Mouse (Mus musculus): ENCODE measurements around the gene Cbx6. TPM values are rescaled to one million over a fixed set of nuclear protein-coding genes. Genes with fewer than 3 reads are reported as not detected.

Gene Cbx6
- polyA plus RNA-seq, 1 experiment from 2014 or later, result 68.0 TPM

DNA sequence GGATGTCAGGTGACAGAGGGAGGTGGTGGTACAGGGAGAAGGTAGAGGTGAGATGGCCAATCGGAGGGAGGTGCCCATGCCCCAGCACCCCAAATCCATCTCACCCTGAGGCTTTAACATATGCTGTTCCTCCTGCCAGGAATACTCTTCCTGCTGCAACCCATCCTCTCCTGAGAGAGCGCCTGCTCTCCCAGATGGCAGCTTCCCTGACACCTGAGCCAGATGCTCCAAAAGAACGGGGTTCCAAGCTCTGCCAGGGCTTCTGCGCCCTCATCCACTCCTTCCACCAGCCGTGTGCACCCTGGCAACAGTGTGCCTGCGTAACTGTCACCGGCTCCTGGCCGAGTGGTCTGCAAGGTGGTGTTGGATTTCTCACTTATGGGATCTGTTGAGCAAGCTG is 36.8 kb downstream of the Cbx6 start:
- Histone ChIP-seq H3K36me3 (no peaks in the 10 kb centered on the region), H3K9me3 (no peaks in the 10 kb centered on the region), H3K9ac (no peak overlapping the region), H3K4me2 (no peak overlapping the region), H3K4me1 (no peaks in the 10 kb centered on the region), H3K27me3 (replicated peaks) (peaks cover 18% of the 10 kb centered on the region; the same call in 1 of the 2 replicates), H3K27ac (no peak overlapping the region), H3K4me3 (replicated peaks) (no peak overlapping the region)
- WGBS, result 83% methylated on average over 8 of the region's 8 CpGs
- no peak for ATAC-seq (ENCODE audit: insufficient read depth, low FRiP score, low read depth)

DNA sequence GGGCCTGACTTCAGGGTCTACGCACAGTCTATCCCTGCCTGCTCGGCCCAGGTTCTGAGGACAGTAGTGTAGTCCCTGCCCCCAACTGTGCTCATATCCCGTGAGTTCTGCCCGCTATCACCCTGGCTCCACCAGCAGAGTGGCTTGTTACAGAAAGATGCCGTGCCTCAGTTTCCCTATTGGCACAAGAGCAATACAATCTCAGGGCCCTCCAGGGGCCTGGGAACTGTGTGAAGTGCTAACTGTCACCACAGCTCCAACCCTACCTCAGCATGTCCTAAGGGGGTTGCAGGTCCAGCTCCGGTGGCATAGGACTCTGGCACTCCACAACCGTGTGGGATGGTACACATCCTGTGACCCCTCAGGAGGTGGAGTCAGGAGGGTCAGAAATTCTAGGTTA is 37.4 kb downstream of the Cbx6 start:
- Histone ChIP-seq H3K4me1 (no peaks in the 10 kb centered on the region), H3K4me2 (no peak overlapping the region), H3K36me3 (no peaks in the 10 kb centered on the region), H3K9me3 (no peaks in the 10 kb centered on the region), H3K27ac (no peak overlapping the region), H3K27me3 (replicated peaks) (peaks cover 12% of the 10 kb centered on the region; the same call in 1 of the 2 replicates), H3K9ac (no peak overlapping the region), H3K4me3 (replicated peaks) (no peak overlapping the region)
- WGBS, result 81% methylated on average over 7 of the region's 7 CpGs
- ATAC-seq (ENCODE audit: insufficient read depth, low FRiP score, low read depth), result no peak

DNA sequence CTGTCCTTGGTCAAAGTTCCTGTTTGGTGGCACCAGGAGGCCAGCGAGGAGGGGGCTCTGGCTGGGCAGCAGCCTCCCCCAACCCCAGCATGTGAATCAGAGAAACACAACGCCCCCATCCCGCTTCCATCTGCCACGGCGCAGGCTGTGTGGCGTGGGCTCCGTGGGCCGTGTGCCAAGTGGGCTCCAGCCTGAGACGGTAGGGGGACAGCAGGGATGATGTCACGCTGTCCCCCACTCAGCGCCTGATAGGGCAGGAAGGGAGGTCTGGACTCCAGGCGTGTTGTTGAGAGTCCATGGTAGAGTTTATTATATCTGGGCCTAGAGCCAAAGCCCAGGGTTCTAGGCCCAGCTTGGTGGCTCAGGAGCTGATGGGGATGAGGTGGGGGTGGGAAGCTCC is 38.2 kb downstream of the Cbx6 start:
- no peak overlapping the region for H3K4me2 ChIP-seq
- H3K36me3 ChIP-seq, result no peaks in the 10 kb centered on the region
- no peak for ATAC-seq (ENCODE audit: insufficient read depth, low FRiP score, low read depth)
- WGBS, result 77% methylated on average over 12 of the region's 12 CpGs
- H3K9ac ChIP-seq, result no peak overlapping the region
- no peaks in the 10 kb centered on the region for H3K9me3 ChIP-seq
- no peak overlapping the region for H3K4me3 ChIP-seq (replicated peaks)
- no peak overlapping the region for H3K27ac ChIP-seq
- H3K4me1 ChIP-seq, result no peaks in the 10 kb centered on the region
- H3K27me3 ChIP-seq (replicated peaks), result peaks cover 5% of the 10 kb centered on the region; the same call in 1 of the 2 replicates

DNA sequence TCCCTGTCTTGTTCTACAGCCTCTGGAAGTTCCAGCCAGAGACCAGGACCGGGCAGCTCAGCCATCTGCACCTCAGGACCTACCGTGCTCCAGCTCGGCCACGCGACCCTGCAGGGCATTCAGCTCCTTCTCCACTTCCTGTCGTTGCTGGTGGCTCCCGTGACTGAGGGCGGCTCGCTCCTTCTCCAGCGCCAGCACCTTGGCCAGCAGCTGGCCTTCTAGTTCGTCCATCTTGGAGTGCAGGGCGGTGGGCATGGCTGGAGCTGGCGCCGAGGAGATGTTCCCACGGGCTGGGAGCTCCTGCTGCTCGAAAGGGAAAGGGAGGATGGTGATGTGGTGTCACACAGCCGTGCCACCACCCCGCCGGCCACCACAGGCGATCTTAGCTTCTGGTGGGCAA is 40.3 kb downstream of the Cbx6 start:
- Histone ChIP-seq H3K9ac (no peak overlapping the region), H3K27me3 (replicated peaks) (no peaks in the 10 kb centered on the region), H3K9me3 (no peaks in the 10 kb centered on the region), H3K4me2 (no peak overlapping the region), H3K27ac (no peak overlapping the region), H3K4me1 (no peaks in the 10 kb centered on the region), H3K36me3 (no peaks in the 10 kb centered on the region), H3K4me3 (replicated peaks) (no peak overlapping the region)
- WGBS, result 15% methylated on average over 20 of the region's 20 CpGs
- ATAC-seq (ENCODE audit: insufficient read depth, low FRiP score, low read depth), result no peak

DNA sequence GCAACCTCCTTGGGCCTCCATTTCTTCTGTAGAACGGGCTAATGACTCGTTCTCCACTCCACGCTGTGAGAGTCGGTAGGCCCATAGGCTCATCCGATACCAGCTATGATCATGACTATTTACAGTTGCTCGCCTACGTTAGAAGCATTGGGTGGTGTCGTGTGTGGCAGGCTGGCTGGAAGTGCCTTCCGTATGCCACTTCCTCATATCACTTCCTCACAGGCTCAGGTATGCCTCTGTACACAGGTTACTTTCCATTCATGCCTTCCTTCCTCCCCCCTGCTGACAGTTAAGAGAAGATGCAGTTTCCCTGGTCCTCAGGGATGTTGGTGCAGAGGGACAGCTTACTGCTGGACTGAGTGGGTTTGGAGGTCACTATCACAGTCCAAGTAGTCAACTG is 41.4 kb downstream of the Cbx6 start:
- 91% methylated on average over 9 of the region's 9 CpGs for WGBS
- no peak for ATAC-seq (ENCODE audit: insufficient read depth, low FRiP score, low read depth)
- H3K4me3 ChIP-seq (replicated peaks), result no peak overlapping the region

DNA sequence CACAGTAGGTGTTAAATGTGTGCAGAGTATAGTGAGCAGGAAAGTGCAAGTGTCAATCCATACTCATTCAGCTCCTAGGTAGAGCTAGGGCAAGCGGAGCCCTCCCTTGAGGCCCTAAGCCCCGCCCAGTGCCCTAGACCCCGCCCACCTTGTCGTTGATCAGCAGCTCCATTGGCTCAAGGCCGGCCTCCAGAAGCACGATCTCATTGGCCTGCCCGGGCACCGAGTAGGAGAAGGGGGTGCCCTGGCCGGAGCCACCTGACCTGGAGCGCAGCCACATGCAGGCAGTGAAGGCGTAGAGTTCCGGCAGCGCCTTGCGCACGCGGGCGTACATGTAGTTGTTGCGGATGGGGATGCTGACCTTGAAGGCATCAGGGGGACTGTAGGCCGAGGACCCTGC is 42.0 kb downstream of the Cbx6 start:
- no peaks in the 10 kb centered on the region for H3K9me3 ChIP-seq
- no peaks in the 10 kb centered on the region for H3K36me3 ChIP-seq
- 25% methylated on average over 19 of the region's 19 CpGs for whole genome bisulfite sequencing
- no peak overlapping the region for H3K9ac ChIP-seq
- ATAC-seq (ENCODE audit: insufficient read depth, low FRiP score, low read depth), result peak; percentile 24; the same call in 1 of the 2 replicates
- H3K27me3 ChIP-seq (replicated peaks), result no peaks in the 10 kb centered on the region
- H3K4me2 ChIP-seq, result no peak overlapping the region
- H3K4me1 ChIP-seq, result no peaks in the 10 kb centered on the region
- H3K4me3 ChIP-seq (replicated peaks), result no peak overlapping the region
- no peak overlapping the region for H3K27ac ChIP-seq

More for the DNA sequence above, 41.4 kb downstream of the Cbx6 start:
- no peak overlapping the region for H3K9ac ChIP-seq
- no peak overlapping the region for H3K27ac ChIP-seq
- H3K4me2 ChIP-seq, result no peak overlapping the region
- H3K27me3 ChIP-seq (replicated peaks), result no peaks in the 10 kb centered on the region
- no peaks in the 10 kb centered on the region for H3K9me3 ChIP-seq
- no peaks in the 10 kb centered on the region for H3K4me1 ChIP-seq
- no peaks in the 10 kb centered on the region for H3K36me3 ChIP-seq

DNA sequence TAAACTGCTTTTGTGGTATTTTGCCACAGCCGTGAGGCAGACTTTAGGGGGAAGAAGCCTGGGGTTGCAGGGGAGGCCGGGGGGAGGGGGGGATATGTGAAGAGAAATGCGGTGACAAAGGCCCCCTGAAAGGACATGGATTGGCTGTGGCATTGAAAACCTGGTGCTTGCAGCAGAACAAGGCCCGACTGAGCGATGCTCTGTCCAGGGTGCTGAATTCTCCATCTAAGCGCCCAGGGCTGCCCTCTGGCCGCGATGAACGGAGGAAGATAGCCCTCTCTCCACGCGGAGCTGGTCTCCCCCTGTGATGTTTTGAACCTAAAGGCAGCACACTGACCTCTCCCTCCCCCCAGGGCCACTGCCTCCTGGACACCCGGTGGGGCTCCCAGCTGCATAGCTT is 43.0 kb downstream of the Cbx6 start:
- no peak for ATAC-seq (ENCODE audit: insufficient read depth, low FRiP score, low read depth)

DNA sequence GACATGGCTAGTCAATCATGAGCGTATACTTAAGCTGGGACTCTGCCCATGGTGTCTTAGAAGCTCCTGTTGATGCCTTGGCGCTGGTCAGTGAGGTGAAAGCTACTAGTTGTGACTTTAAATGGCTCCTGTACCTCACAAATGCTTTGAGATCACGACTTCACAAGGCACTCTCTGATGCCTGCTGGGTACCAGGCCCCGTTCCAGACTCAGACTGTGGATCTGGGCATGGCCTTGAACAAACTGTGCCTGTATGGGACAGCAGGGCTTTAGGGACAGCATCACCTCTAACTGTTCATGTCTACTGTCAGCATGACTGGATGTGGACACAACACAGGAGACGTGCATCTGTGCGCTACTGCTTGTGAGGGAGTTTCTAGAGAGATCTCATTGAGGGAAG is 43.6 kb downstream of the Cbx6 start:
- Histone ChIP-seq H3K27ac (no peak overlapping the region), H3K4me1 (no peaks in the 10 kb centered on the region), H3K9ac (no peak overlapping the region), H3K27me3 (replicated peaks) (no peaks in the 10 kb centered on the region), H3K4me3 (replicated peaks) (no peak overlapping the region), H3K4me2 (no peak overlapping the region), H3K9me3 (no peaks in the 10 kb centered on the region), H3K36me3 (no peaks in the 10 kb centered on the region)
- ATAC-seq (ENCODE audit: insufficient read depth, low FRiP score, low read depth), result no peak
- 83% methylated on average over 6 of the region's 6 CpGs for WGBS

More for the DNA sequence above, 43.0 kb downstream of the Cbx6 start:
- H3K27me3 ChIP-seq (replicated peaks), result no peaks in the 10 kb centered on the region
- H3K9ac ChIP-seq, result no peak overlapping the region
- no peak overlapping the region for H3K4me2 ChIP-seq
- no peaks in the 10 kb centered on the region for H3K36me3 ChIP-seq
- no peaks in the 10 kb centered on the region for H3K4me1 ChIP-seq
- WGBS, result 4% methylated on average over 12 of the region's 12 CpGs
- H3K27ac ChIP-seq, result no peak overlapping the region
- no peaks in the 10 kb centered on the region for H3K9me3 ChIP-seq
- H3K4me3 ChIP-seq (replicated peaks), result no peak overlapping the region

DNA sequence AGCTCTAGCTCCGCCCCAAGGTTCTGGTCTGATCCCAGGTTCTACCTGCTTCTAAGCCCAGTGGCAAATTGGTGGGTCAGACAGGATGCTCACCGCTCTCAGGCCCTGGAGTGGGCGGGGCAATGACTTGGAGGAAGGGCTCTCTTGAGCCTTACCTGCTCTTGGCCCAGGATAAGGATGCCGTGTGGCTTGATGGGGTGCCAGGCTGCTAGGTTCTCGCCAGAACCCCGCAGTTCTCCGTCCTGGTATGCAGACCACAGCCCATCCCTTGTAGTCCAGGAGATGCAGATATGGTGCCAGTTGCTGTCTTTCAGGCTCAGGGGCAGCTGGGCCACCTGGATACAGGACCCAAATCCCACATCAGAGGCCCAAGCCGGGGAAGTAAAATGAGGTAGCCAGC is 44.4 kb downstream of the Cbx6 start:
- Histone ChIP-seq H3K4me3 (replicated peaks) (no peak overlapping the region), H3K4me2 (no peak overlapping the region), H3K36me3 (no peaks in the 10 kb centered on the region), H3K9ac (no peak overlapping the region), H3K27ac (no peak overlapping the region), H3K27me3 (replicated peaks) (no peaks in the 10 kb centered on the region), H3K9me3 (no peaks in the 10 kb centered on the region), H3K4me1 (no peaks in the 10 kb centered on the region)
- 49% methylated on average over 8 of the region's 8 CpGs for WGBS
- no peak for ATAC-seq (ENCODE audit: insufficient read depth, low FRiP score, low read depth)

DNA sequence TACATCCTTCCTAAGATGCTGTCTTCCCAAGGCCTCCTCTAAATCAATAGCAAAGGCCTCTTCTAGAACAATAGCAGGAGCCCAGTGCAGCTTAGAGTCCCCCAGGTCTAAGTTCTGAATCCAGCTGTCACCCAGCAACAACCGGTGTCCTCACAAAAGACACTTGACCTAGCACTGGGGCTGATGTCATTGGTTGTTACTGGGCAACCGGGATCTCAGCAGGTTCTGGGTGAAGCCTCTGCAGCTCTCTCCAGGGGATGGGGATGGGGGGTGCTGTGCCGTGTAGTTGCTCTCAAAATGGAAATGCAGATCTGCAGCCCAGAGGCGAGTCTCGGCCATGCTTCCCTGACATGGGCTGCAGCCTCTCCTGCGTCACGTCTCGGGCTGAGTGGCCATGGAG is 46.7 kb downstream of the Cbx6 start:
- Histone ChIP-seq H3K4me2 (no peak overlapping the region), H3K9ac (no peak overlapping the region), H3K27me3 (replicated peaks) (no peaks in the 10 kb centered on the region), H3K9me3 (no peaks in the 10 kb centered on the region), H3K27ac (no peak overlapping the region), H3K4me1 (no peaks in the 10 kb centered on the region), H3K4me3 (replicated peaks) (no peak overlapping the region), H3K36me3 (no peaks in the 10 kb centered on the region)
- ATAC-seq (ENCODE audit: insufficient read depth, low FRiP score, low read depth), result no peak
- 66% methylated on average over 8 of the region's 8 CpGs for WGBS

DNA sequence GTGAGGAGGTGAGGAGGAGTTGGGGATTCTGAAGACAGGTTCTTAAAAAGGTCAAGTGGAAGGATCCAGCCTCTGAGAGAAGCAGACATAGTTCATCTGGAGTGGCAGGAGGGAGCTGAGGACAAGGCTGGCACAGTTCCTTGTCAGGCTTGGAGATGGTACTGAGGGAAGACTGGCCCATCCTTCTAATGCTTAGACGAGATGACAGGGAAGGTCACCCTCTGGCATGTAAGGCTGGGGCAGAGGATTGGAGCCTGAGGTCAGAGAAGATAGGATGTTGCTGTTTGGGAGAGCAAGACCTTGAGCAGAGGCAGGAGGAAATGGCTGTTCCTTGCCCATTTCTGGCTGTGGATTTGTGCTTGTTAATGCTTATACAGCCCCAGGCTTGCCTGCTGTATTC is 49.4 kb downstream of the Cbx6 start:
- no peak overlapping the region for H3K27ac ChIP-seq
- 59% methylated on average over 1 of the region's 1 CpGs for WGBS
- H3K9ac ChIP-seq, result no peak overlapping the region
- no peaks in the 10 kb centered on the region for H3K27me3 ChIP-seq (replicated peaks)
- no peaks in the 10 kb centered on the region for H3K36me3 ChIP-seq
- H3K4me2 ChIP-seq, result no peak overlapping the region
- no peaks in the 10 kb centered on the region for H3K9me3 ChIP-seq
- no peak overlapping the region for H3K4me3 ChIP-seq (replicated peaks)
- no peaks in the 10 kb centered on the region for H3K4me1 ChIP-seq
- no peak for ATAC-seq (ENCODE audit: insufficient read depth, low FRiP score, low read depth)

DNA sequence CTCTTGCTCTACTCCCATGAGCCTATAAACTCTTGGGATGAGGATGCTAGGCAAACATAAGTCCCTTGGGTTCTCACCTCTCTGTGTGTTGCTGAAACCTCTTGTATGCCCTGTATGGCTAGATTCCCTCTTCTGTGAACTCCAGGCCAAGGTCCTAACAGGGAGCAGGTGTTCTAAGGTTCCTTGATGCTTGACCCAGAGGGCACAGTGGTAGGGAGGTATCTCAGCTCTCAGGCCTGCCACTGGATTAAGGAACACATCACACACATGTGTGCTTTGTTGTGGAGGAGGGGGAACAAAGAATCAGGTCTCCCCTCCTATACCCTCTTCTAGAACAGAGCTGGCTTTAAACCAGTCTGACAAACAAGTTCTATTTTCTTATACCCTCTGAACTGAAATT is 56.7 kb downstream of the Cbx6 start, which contains the start of gene Dnal4:
Gene Dnal4 (minus strand): TSS at position 101 of the 400 bp plus-strand sequence.
- ATAC-seq (ENCODE audit: insufficient read depth, low FRiP score, low read depth), result no peak
- no peak within 1 kb of the TSS for H3K27ac ChIP-seq
- H3K9me3 ChIP-seq, result no peaks in the 10 kb centered on the region
- H3K4me2 ChIP-seq, result no peak within 1 kb of the TSS
- H3K4me1 ChIP-seq, result peaks cover 8% of the 10 kb centered on the region; the same call in 1 of the 2 replicates
- H3K27me3 ChIP-seq (replicated peaks), result no peaks in the 10 kb centered on the region
- H3K9ac ChIP-seq, result no peak within 1 kb of the TSS
- no peaks in the 10 kb centered on the region for H3K36me3 ChIP-seq
- H3K4me3 ChIP-seq (replicated peaks), result no peak within 1 kb of the TSS

DNA sequence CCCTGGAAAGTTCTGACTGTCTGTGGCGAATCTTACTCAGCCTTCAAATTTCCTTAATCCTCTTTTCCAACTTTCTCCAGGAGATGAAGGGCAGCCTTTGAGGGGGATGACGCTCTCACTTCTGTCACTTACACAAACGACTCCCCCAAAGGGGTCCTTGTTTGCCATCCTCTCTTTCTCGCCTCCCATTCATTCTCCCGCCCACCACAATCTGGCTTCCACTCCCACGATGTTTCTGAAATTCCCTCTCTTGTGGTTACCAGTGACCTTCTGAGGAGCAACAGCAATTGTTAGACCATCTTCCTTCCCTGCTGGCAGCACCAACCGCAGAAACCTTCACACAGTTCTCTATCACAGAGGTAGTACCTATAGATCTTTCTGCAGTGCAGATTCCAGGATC is 58.8 kb downstream of the Cbx6 start:
- WGBS, result 52% methylated on average over 7 of the region's 7 CpGs
- ATAC-seq (ENCODE audit: insufficient read depth, low FRiP score, low read depth), result no peak
- H3K4me1 ChIP-seq, result peaks cover 15% of the 10 kb centered on the region
- H3K9ac ChIP-seq, result no peak overlapping the region
- H3K27ac ChIP-seq, result no peak overlapping the region
- no peak overlapping the region for H3K4me3 ChIP-seq (replicated peaks)
- no peaks in the 10 kb centered on the region for H3K9me3 ChIP-seq
- no peaks in the 10 kb centered on the region for H3K27me3 ChIP-seq (replicated peaks)
- no peak overlapping the region for H3K4me2 ChIP-seq
- no peaks in the 10 kb centered on the region for H3K36me3 ChIP-seq

Measured in stomach, embryonic 15.5 days (tissue).